Mouse (Mus musculus) megakaryocyte, embryonic 14.5 days (primary cell): ENCODE measurements at regions not wholly inside any gene's neighbourhood (a gene's known extent, or its start where the extent isn't known, plus 50 kb on each side); places are given as distances from the start of the nearest gene placed in this dataset.

Experiments
- FLI1 ChIP-seq: IDR thresholded peaks from 2 replicates; pipeline ENCODE4 v1.6.1; 2012; ENCODE audit warnings: low read length, inconsistent platforms, mixed read lengths
- GATA1 ChIP-seq: IDR thresholded peaks from 3 replicates; pipeline ENCODE4 v1.6.1; 2012; ENCODE audit warnings: mixed read lengths, low read length, inconsistent platforms, borderline replicate concordance

GRCm38 (mm10) chr9:111804931-111805330 is 114.8 kb upstream of the Stac start:
- TF ChIP-seq FLI1 = no peak
- no peak for TF ChIP-seq GATA1
